ENCODE assay signal across 8 mouse cellular contexts in the genomic region with DNA sequence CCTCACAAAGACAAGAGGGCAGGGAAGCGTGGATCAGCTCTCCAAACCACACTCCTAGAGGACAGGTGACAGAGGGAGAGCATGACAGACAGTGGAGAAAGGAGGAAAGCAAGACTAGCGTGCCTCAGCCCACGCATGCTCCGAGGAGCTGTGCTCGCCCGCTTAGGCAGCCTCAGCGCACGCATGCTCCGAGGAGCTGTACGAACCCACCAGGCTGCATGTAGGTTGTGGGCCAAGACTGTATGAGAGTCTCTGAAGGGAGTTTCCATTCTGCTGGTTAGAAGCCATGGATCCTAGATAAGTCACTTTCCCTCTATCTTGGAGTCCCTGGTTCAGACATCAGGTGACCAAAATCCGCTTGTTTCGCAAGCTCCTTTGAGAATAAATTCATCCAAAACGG. TPM values are rescaled to one million over a fixed set of nuclear protein-coding genes. Genes with fewer than 3 reads are reported as not detected.
DNase-seq lines count a peak whose midpoint lies in the region; ATAC-seq lines count a peak whose summit lies in the region.

No protein-coding gene starts in this region.

- WGBS in kidney, embryonic 14.5 days: 12% methylated on average over 13 of the region's 13 CpGs
- WGBS in heart, embryonic 16.5 days: 23% methylated on average over 13 of the region's 13 CpGs

- peak overlapping the region; percentile 13; the same call in 1 of the 2 replicates for H3K4me3 ChIP-seq in kidney, embryonic 14.5 days (ENCODE audit: low read length)
- H3K4me3 ChIP-seq in heart, embryonic 16.5 days (ENCODE audit: low read length): peak overlapping the region; percentile 32

- peaks cover 10% of the 10 kb centered on the region for H3K4me1 ChIP-seq in kidney, embryonic 14.5 days (ENCODE audit: control insufficient read depth, insufficient read depth, low read length)
- peaks cover 5% of the 10 kb centered on the region for H3K4me1 ChIP-seq in heart, embryonic 16.5 days (ENCODE audit: control insufficient read depth, insufficient read depth, low read length)

- DNase-seq in kidney, adult 8-10 months: no peak
- DNase-seq in embryo, embryonic 10 days (ENCODE audit: low spot score): peak; percentile 76
- DNase-seq in liver: peak; percentile 36
- DNase-seq in right cerebral cortex, adult 2 months (ENCODE audit: low spot score in 2 of 2): peak; percentile 68 to 70
- DNase-seq in urinary bladder, postnatal 25 days (ENCODE audit: low spot score): no peak
- DNase-seq in cerebellum, postnatal 25 days: no peak

- no peak overlapping the region for H3K27ac ChIP-seq in kidney, embryonic 14.5 days (ENCODE audit: low read depth, low read length)
- no peak overlapping the region for H3K27ac ChIP-seq in heart, embryonic 16.5 days (ENCODE audit: low read length)

- no peaks in the 10 kb centered on the region for H3K27me3 ChIP-seq in kidney, embryonic 14.5 days (ENCODE audit: control insufficient read depth, insufficient read depth, low read length)
- H3K27me3 ChIP-seq in heart, embryonic 16.5 days (ENCODE audit: control insufficient read depth, insufficient read depth, low read length): no peaks in the 10 kb centered on the region

- peak overlapping the region; percentile 36 for H3K4me2 ChIP-seq in kidney, embryonic 14.5 days (replicated peaks; ENCODE audit: low read depth, low read length)
- H3K4me2 ChIP-seq in heart, embryonic 16.5 days (ENCODE audit: low read depth, low read length): peak overlapping the region; percentile 59

- ATAC-seq in kidney, embryonic 14.5 days (ENCODE audit: low FRiP score, low TSS enrichment): peak; percentile 50; the same call in 1 of the 2 replicates
- no peak; the same call in 1 of the 2 replicates for ATAC-seq in heart, embryonic 16.5 days (replicated peaks; ENCODE audit: extremely low read depth, insufficient read depth, low FRiP score)

- H3K9ac ChIP-seq in kidney, embryonic 14.5 days (ENCODE audit: low read depth, low read length): no peak overlapping the region; the same call in 1 of the 2 replicates
- H3K9ac ChIP-seq in heart, embryonic 16.5 days (ENCODE audit: low read length): no peak overlapping the region; the same call in 1 of the 2 replicates

- H3K36me3 ChIP-seq in kidney, embryonic 14.5 days (ENCODE audit: control insufficient read depth, insufficient read depth, low read length): no peaks in the 10 kb centered on the region
- no peaks in the 10 kb centered on the region for H3K36me3 ChIP-seq in heart, embryonic 16.5 days (ENCODE audit: control insufficient read depth, insufficient read depth)

- H3K9me3 ChIP-seq in kidney, embryonic 14.5 days (ENCODE audit: control insufficient read depth, low read length): no peaks in the 10 kb centered on the region
- H3K9me3 ChIP-seq in heart, embryonic 16.5 days (replicated peaks; ENCODE audit: control insufficient read depth, low read length): peaks cover 4% of the 10 kb centered on the region

RNA-seq across cellular contexts. Expression of a gene that starts 29.8 kb away (rescaled TPM):
- 6.3 and 6.8 TPM in 2 replicates for polyA plus RNA-seq in kidney, embryonic 14.5 days (2014; fragmentation: Nextera tagmentation; extraction: Ambion mirVana)
- polyA plus RNA-seq in heart, embryonic 16.5 days (2015; fragmentation: Nextera tagmentation; extraction: Ambion mirVana): 1.7 and 1.9 TPM in 2 replicates

RNA-seq across cellular contexts. Expression of a gene that starts 40.2 kb away (rescaled TPM):
- polyA plus RNA-seq in kidney, embryonic 14.5 days (2014; fragmentation: Nextera tagmentation; extraction: Ambion mirVana): 48.0 and 55.2 TPM in 2 replicates
- 39.0 and 48.6 TPM in 2 replicates for polyA plus RNA-seq in heart, embryonic 16.5 days (2015; fragmentation: Nextera tagmentation; extraction: Ambion mirVana)

Comparison
In these comparisons a context has a peak if more than half of its experiments do, and no peak if none do; other contexts are left out.
1. DNase-seq: peak in embryo, embryonic 10 days (single experiment), liver (single experiment) and right cerebral cortex, adult 2 months (2 of 2); none in kidney, adult 8-10 months (0 of 2), urinary bladder, postnatal 25 days (single experiment) and cerebellum, postnatal 25 days (0 of 2).